Mouse (Mus musculus): ENCODE results near the gene Polr2l.

GRCm38 (mm10) chr7:141471236-141471635 lies 3.7 kb downstream of the Polr2l start:
- no peak for TF ChIP-seq CTCF (conservative IDR thresholded peaks at IDR 0.05; ENCODE audit: insufficient read depth, insufficient read length, low read depth, low read length)
- no peak for TF ChIP-seq POLR2A (IDR thresholded peaks at IDR 0.05; ENCODE audit: low read depth, low read length)

All from kidney, adult 2 months (tissue).